Mouse (Mus musculus): ENCODE data around the gene Sorbs1.

Gene Sorbs1

DNA sequence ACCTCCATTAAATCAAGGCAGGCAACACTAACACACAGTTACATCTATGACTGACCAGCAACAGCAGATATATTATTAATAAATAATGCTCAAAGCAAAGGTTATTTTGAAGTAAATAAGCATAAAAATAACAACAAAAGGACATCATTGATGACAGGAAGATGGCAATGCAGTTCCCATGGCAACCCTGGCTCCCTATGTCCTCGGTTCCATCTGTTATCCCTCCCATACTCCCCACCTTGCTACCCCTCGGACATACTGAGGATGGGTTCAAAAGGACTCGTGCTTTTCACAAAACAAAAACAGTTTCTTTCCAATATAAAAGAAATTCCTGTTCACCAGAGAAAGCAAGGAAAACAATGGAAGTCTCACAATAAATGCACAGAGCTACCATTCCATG, 48.2 kb downstream of the Sorbs1 start:
- peaks cover 21% of the 10 kb centered on the region for H3K4me1 ChIP-seq (replicated peaks; ENCODE audit: low read depth, low read length)
- no peak overlapping the region for H3K4me3 ChIP-seq (replicated peaks; ENCODE audit: low read length)
- H3K36me3 ChIP-seq (ENCODE audit: insufficient read depth, low read length): no peaks in the 10 kb centered on the region

DNA sequence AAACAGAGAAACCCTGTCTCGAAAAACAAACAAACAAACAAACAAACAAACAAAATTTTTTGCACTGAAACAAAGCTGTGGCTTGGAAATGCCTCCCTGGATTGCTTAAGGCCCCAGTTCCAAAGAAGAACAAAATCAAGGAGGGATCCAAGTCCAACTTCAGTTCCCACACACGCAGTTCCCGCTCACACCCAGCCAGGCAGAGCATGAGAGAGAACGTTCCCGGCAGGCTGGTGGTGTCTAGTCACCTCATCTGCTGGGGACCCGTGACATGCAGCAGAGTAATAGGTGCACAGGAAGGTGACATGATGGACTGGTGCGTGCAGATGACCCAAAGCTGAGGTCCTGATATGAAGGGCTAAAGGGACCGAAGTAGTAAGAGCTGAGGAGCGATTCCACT, 49.2 kb downstream of the Sorbs1 start:
- TF ChIP-seq CTCF (conservative IDR thresholded peaks at IDR 0.05; ENCODE audit: low read length) (no peak), POU5F1 (IDR thresholded peaks at IDR 0.05; ENCODE audit: borderline replicate concordance, low read length) (no peak), NANOG (IDR thresholded peaks at IDR 0.05; ENCODE audit: borderline replicate concordance, low read length) (no peak)
- H3K4me1 ChIP-seq (replicated peaks; ENCODE audit: low read depth, low read length): peaks cover 21% of the 10 kb centered on the region
- no peak overlapping the region for H3K4me3 ChIP-seq (replicated peaks; ENCODE audit: low read length)
- H3K9me3 ChIP-seq (ENCODE audit: low read length): no peaks in the 10 kb centered on the region
- H3K36me3 ChIP-seq (ENCODE audit: insufficient read depth, low read length): no peaks in the 10 kb centered on the region
- H3K27me3 ChIP-seq (ENCODE audit: insufficient read depth, low read length): no peaks in the 10 kb centered on the region

More for the DNA sequence above, 48.2 kb downstream of the Sorbs1 start:
- H3K27me3 ChIP-seq (ENCODE audit: insufficient read depth, low read length): no peaks in the 10 kb centered on the region
- TF ChIP-seq CTCF (conservative IDR thresholded peaks at IDR 0.05; ENCODE audit: low read length) (no peak), POU5F1 (IDR thresholded peaks at IDR 0.05; ENCODE audit: borderline replicate concordance, low read length) (no peak), NANOG (IDR thresholded peaks at IDR 0.05; ENCODE audit: borderline replicate concordance, low read length) (no peak)
- H3K9me3 ChIP-seq (ENCODE audit: low read length): no peaks in the 10 kb centered on the region

DNA sequence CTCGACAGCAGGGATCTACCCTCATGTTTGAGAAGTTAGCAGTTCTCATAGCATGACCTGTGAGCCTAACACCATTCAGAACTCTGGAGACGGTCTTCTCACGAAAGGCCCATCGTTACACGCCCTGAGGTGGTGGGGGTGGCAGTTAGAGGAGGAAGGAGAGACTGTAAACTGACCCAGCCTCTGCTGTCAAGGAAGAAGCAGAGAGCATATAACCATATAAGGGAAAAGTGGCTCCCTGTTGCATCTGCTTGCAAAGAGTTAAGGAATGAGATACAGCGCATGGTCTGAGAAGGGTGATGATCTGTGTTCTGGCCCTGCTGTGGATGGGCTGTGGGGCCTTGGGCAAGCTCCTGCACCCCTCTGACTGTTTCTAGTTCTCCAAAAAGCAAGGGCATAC, 50.7 kb downstream of the Sorbs1 start:
- Histone ChIP-seq H3K4me3 (replicated peaks; ENCODE audit: low read length) (no peak overlapping the region), H3K9me3 (ENCODE audit: low read length) (no peaks in the 10 kb centered on the region), H3K27me3 (ENCODE audit: insufficient read depth, low read length) (no peaks in the 10 kb centered on the region), H3K36me3 (ENCODE audit: insufficient read depth, low read length) (no peaks in the 10 kb centered on the region), H3K4me1 (replicated peaks; ENCODE audit: low read depth, low read length) (peaks cover 16% of the 10 kb centered on the region)
- TF ChIP-seq CTCF (conservative IDR thresholded peaks at IDR 0.05; ENCODE audit: low read length) (no peak), POU5F1 (IDR thresholded peaks at IDR 0.05; ENCODE audit: borderline replicate concordance, low read length) (no peak), NANOG (IDR thresholded peaks at IDR 0.05; ENCODE audit: borderline replicate concordance, low read length) (no peak)

DNA sequence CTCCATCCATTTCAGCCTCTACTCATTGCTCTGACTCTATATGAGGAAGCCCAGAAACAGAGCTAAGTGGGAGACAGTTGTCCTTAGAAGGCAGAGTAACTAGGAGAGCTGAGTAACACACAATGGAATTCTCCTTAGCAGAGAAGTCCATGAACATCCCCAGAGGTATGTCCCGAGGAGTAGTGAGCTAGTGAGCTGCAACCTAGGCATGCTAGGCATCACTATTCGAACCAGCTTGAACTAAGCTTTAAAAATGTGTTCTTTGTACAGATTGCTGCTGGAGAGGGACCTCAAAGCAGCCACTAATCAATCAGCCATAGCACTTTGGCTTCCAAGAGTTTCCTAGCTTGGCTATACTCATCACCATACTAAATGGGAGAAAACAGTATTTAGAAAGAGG, 51.1 kb downstream of the Sorbs1 start:
- Histone ChIP-seq H3K9me3 (ENCODE audit: low read length) (no peaks in the 10 kb centered on the region), H3K4me3 (replicated peaks; ENCODE audit: low read length) (no peak overlapping the region), H3K36me3 (ENCODE audit: insufficient read depth, low read length) (no peaks in the 10 kb centered on the region), H3K4me1 (replicated peaks; ENCODE audit: low read depth, low read length) (peaks cover 16% of the 10 kb centered on the region), H3K27me3 (ENCODE audit: insufficient read depth, low read length) (no peaks in the 10 kb centered on the region)
- TF ChIP-seq POU5F1 (IDR thresholded peaks at IDR 0.05; ENCODE audit: borderline replicate concordance, low read length): no peak
- TF ChIP-seq CTCF (conservative IDR thresholded peaks at IDR 0.05; ENCODE audit: low read length): no peak
- TF ChIP-seq NANOG (IDR thresholded peaks at IDR 0.05; ENCODE audit: borderline replicate concordance, low read length): no peak

DNA sequence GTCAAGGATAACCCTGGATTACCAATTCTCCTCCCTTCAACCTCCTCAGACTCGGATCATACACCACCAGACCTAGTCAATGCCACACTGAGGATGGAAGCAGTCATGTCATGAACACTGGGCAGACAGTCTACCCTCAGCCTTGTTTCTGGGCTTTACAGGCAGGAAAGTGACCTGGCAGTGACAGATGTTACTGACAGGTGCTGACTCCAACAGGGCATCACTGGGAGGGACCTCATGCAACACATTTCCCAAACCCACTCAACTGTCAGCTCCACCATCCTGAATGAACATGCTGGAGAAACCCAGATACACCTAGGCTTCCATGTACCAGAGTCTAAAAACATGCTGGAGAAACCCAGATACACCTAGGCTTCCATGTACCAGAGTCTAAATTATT, 51.9 kb downstream of the Sorbs1 start:
- TF ChIP-seq CTCF (conservative IDR thresholded peaks at IDR 0.05; ENCODE audit: low read length) (no peak), POU5F1 (IDR thresholded peaks at IDR 0.05; ENCODE audit: borderline replicate concordance, low read length) (no peak), NANOG (IDR thresholded peaks at IDR 0.05; ENCODE audit: borderline replicate concordance, low read length) (no peak)
- Histone ChIP-seq H3K36me3 (ENCODE audit: insufficient read depth, low read length) (no peaks in the 10 kb centered on the region), H3K4me1 (replicated peaks; ENCODE audit: low read depth, low read length) (peaks cover 16% of the 10 kb centered on the region), H3K9me3 (ENCODE audit: low read length) (no peaks in the 10 kb centered on the region), H3K27me3 (ENCODE audit: insufficient read depth, low read length) (no peaks in the 10 kb centered on the region), H3K4me3 (replicated peaks; ENCODE audit: low read length) (no peak overlapping the region)

DNA sequence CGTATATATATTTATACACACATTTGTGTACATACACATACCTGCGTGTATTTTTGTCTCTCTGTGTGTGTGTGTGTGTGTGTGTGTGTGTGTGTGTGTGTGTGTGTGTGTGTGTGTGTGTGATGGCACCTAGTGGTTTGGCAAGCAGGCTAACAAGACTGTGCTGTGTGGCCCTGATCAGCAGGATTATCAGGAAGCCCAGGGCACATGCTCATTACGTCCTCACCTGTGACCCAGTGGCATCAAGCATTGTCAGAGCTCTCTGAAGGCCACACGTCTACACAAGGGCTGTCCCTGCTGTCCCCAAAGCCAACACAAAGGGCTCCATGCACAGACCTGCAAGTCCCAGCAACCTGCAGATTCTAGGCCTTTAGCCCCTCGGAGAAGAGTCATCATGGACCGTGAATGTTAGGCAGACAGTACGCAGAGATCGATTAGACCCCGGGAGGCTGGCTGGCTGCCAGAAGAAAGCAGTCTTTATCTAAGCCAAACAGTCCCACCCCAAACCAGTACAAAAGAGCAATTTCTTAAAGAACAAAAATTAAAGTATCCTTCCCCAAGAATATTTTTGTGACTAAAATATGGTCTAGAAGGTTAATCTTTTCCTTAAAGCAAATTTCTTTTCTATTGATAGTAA, 52.6 kb downstream of the Sorbs1 start:
- Histone ChIP-seq H3K9me3 (ENCODE audit: low read length) (no peaks in the 10 kb centered on the region), H3K4me3 (replicated peaks; ENCODE audit: low read length) (no peak overlapping the region), H3K27me3 (ENCODE audit: insufficient read depth, low read length) (no peaks in the 10 kb centered on the region), H3K36me3 (ENCODE audit: insufficient read depth, low read length) (no peaks in the 10 kb centered on the region), H3K4me1 (replicated peaks; ENCODE audit: low read depth, low read length) (peaks cover 16% of the 10 kb centered on the region)
- TF ChIP-seq NANOG (IDR thresholded peaks at IDR 0.05; ENCODE audit: borderline replicate concordance, low read length): no peak
- no peak for TF ChIP-seq CTCF (conservative IDR thresholded peaks at IDR 0.05; ENCODE audit: low read length)
- no peak for TF ChIP-seq POU5F1 (IDR thresholded peaks at IDR 0.05; ENCODE audit: borderline replicate concordance, low read length)

DNA sequence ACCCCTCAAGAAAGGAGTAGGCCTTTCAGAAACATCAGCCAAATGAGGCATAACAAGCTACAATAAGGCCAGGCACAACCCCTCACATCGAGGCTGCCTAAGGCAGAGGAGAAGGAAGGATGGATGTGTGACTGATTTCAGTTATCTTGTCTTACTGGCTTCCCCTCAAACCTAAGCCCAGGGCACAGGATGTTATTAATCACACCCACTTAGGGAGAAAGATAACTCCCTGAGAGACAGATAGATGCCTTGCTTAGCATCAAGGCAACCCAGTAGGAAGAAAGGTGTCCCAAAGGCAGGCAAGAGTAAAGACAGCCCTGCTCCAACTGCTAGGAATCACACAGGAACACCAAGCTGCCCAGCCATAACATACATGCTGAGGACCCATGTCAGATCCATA, 54.2 kb downstream of the Sorbs1 start:
- Histone ChIP-seq H3K4me1 (replicated peaks; ENCODE audit: low read depth, low read length) (peaks cover 23% of the 10 kb centered on the region), H3K27me3 (ENCODE audit: insufficient read depth, low read length) (no peaks in the 10 kb centered on the region), H3K36me3 (ENCODE audit: insufficient read depth, low read length) (no peaks in the 10 kb centered on the region), H3K9me3 (ENCODE audit: low read length) (no peaks in the 10 kb centered on the region), H3K4me3 (replicated peaks; ENCODE audit: low read length) (no peak overlapping the region)
- TF ChIP-seq CTCF (conservative IDR thresholded peaks at IDR 0.05; ENCODE audit: low read length) (no peak), POU5F1 (IDR thresholded peaks at IDR 0.05; ENCODE audit: borderline replicate concordance, low read length) (no peak), NANOG (IDR thresholded peaks at IDR 0.05; ENCODE audit: borderline replicate concordance, low read length) (no peak)

DNA sequence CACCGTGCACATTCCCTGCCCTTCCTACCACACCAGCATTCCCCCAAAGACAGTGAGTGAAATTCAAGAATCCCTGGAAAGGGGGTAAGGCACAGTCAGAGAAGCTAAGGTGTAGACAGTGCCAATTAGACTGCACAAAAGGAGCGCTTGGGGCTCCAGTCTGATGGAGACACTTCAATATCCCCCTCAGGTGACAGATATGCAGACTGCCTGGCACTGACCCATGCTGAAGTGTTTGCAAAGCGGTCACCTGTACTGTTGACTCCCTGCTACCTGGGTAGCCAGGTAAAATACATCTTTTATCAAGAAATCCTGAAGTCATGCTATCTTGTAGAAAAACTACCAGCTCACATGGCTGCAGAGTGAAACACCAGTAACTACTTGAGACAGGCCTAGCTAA, 54.8 kb downstream of the Sorbs1 start:
- H3K4me1 ChIP-seq (replicated peaks; ENCODE audit: low read depth, low read length): peaks cover 28% of the 10 kb centered on the region
- TF ChIP-seq POU5F1 (IDR thresholded peaks at IDR 0.05; ENCODE audit: borderline replicate concordance, low read length): no peak
- no peak for TF ChIP-seq CTCF (conservative IDR thresholded peaks at IDR 0.05; ENCODE audit: low read length)
- TF ChIP-seq NANOG (IDR thresholded peaks at IDR 0.05; ENCODE audit: borderline replicate concordance, low read length): no peak

DNA sequence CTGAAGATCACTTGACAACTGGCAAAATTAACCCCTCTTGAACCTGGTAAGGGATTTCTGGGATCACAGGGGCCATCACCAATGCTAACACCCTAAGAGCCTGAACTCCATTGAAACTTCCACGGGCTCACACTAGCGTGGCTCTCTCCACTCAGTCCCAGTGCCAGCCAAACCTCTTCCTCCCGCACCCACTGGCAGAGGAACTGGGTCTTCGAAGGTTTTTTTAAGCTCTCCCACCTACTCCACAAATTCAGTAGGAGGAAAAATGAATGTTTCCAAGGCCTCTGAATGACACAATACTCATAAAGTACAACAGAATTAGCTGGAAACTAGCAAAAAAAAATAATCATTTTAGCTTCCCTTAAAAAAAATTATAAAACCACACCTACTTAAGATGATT, 58.3 kb downstream of the Sorbs1 start:
- Histone ChIP-seq H3K4me1 (replicated peaks; ENCODE audit: low read depth, low read length) (peaks cover 28% of the 10 kb centered on the region), H3K4me3 (replicated peaks; ENCODE audit: low read length) (no peak overlapping the region), H3K27me3 (ENCODE audit: insufficient read depth, low read length) (no peaks in the 10 kb centered on the region), H3K9me3 (ENCODE audit: low read length) (no peaks in the 10 kb centered on the region), H3K36me3 (ENCODE audit: insufficient read depth, low read length) (no peaks in the 10 kb centered on the region)
- no peak for TF ChIP-seq NANOG (IDR thresholded peaks at IDR 0.05; ENCODE audit: borderline replicate concordance, low read length)
- TF ChIP-seq POU5F1 (IDR thresholded peaks at IDR 0.05; ENCODE audit: borderline replicate concordance, low read length): no peak
- TF ChIP-seq CTCF (conservative IDR thresholded peaks at IDR 0.05; ENCODE audit: low read length): no peak

More for the DNA sequence above, 54.8 kb downstream of the Sorbs1 start:
- no peak overlapping the region for H3K4me3 ChIP-seq (replicated peaks; ENCODE audit: low read length)
- H3K36me3 ChIP-seq (ENCODE audit: insufficient read depth, low read length): no peaks in the 10 kb centered on the region
- no peaks in the 10 kb centered on the region for H3K9me3 ChIP-seq (ENCODE audit: low read length)
- H3K27me3 ChIP-seq (ENCODE audit: insufficient read depth, low read length): no peaks in the 10 kb centered on the region

Measured in E14TG2a.4 (cell line).